Mouse (Mus musculus) cortical plate, adult 2 months (tissue): Measurements from ENCODE around the gene Cdk17.

Experiments used
- CTCF ChIP-seq: fragments of 200-500 bp; IDR thresholded peaks from 2 replicates; pipeline ENCODE4 v1.5.1; 2011; ENCODE audit warnings: mild to moderate bottlenecking, control low read depth, low read length; ENCODE audit not compliant: insufficient read depth; ENCODE audit errors: extremely low read depth
- POLR2A ChIP-seq: fragments of 200-500 bp; IDR thresholded peaks from 2 replicates; pipeline ENCODE4 v1.6.1; 2011; ENCODE audit warnings: mild to moderate bottlenecking, low read length, control low read depth; ENCODE audit not compliant: insufficient read depth; ENCODE audit errors: extremely low read depth

GRCm38 (mm10) chr10:93264001-93264400 is 103.3 kb downstream of the Cdk17 start:
- TF ChIP-seq CTCF (no peak), POLR2A (no peak)
